Mouse (Mus musculus): Measurements from ENCODE around the gene Ttll10.

GRCm38 (mm10) chr4:156097770-156098366 lies 38.7 kb upstream of the Ttll10 start:
- TF ChIP-seq CTCF (IDR thresholded peaks at IDR 0.05; ENCODE audit: extremely low read depth, insufficient read length, insufficient replicate concordance, low read depth, low read length), result no peak
- TF ChIP-seq POLR2A (IDR thresholded peaks at IDR 0.05; ENCODE audit: low read depth, low read length), result no peak

Data from small intestine, adult 2 months (tissue).